Mouse (Mus musculus): ENCODE data around the gene Slc1a1. TPM values are rescaled to one million over a fixed set of nuclear protein-coding genes. Genes with fewer than 3 reads are reported as not detected.

Gene Slc1a1
- polyA plus RNA-seq, 1 experiment from 2014 or later: not detected

GRCm38 (mm10) chr19:28883126-28883525 is 48.3 kb downstream of the Slc1a1 start:
- 70% methylated on average over 1 of the region's 1 CpGs for WGBS (ENCODE audit: missing documents)

GRCm38 (mm10) chr19:28888496-28888895 is 53.6 kb downstream of the Slc1a1 start:
- WGBS (ENCODE audit: missing documents): 71% methylated on average over 1 of the region's 1 CpGs
- Histone ChIP-seq H3K4me3 (ENCODE audit: inconsistent target) (no peak overlapping the region), H3K27ac (no peak overlapping the region), H3K36me3 (ENCODE audit: inconsistent target) (no peaks in the 10 kb centered on the region), H3K79me2 (ENCODE audit: inconsistent target) (no peaks in the 10 kb centered on the region)

More at GRCm38 (mm10) chr19:28883126-28883525, 48.3 kb downstream of the Slc1a1 start:
- H3K4me3 ChIP-seq (ENCODE audit: inconsistent target): no peak overlapping the region
- H3K36me3 ChIP-seq (ENCODE audit: inconsistent target): no peaks in the 10 kb centered on the region
- H3K27ac ChIP-seq: no peak overlapping the region
- H3K79me2 ChIP-seq (ENCODE audit: inconsistent target): no peaks in the 10 kb centered on the region

- no peak overlapping the region for H3K27ac ChIP-seq
- H3K36me3 ChIP-seq (ENCODE audit: inconsistent target): no peaks in the 10 kb centered on the region
- H3K79me2 ChIP-seq (ENCODE audit: inconsistent target): no peaks in the 10 kb centered on the region
- H3K4me3 ChIP-seq (ENCODE audit: inconsistent target): no peak overlapping the region
- WGBS (ENCODE audit: missing documents): 85% methylated on average over 1 of the region's 3 CpGs
These were observed 54.4 kb downstream of the Slc1a1 start for GRCm38 (mm10) chr19:28889251-28889650.

- WGBS (ENCODE audit: missing documents): 89% methylated on average over 5 of the region's 5 CpGs
- Histone ChIP-seq H3K27ac (no peak overlapping the region), H3K4me3 (ENCODE audit: inconsistent target) (no peak overlapping the region), H3K36me3 (ENCODE audit: inconsistent target) (no peaks in the 10 kb centered on the region), H3K79me2 (ENCODE audit: inconsistent target) (no peaks in the 10 kb centered on the region)
These were observed 56.4 kb downstream of the Slc1a1 start for GRCm38 (mm10) chr19:28891238-28891637.

GRCm38 (mm10) chr19:28891864-28892263 is 57.0 kb downstream of the Slc1a1 start:
- no peak overlapping the region for H3K4me3 ChIP-seq (ENCODE audit: inconsistent target)
- H3K27ac ChIP-seq: no peak overlapping the region
- H3K36me3 ChIP-seq (ENCODE audit: inconsistent target): no peaks in the 10 kb centered on the region
- 91% methylated on average over 1 of the region's 1 CpGs for WGBS (ENCODE audit: missing documents)
- no peaks in the 10 kb centered on the region for H3K79me2 ChIP-seq (ENCODE audit: inconsistent target)

- no peaks in the 10 kb centered on the region for H3K79me2 ChIP-seq (ENCODE audit: inconsistent target)
- no peak overlapping the region for H3K27ac ChIP-seq
- H3K36me3 ChIP-seq (ENCODE audit: inconsistent target): no peaks in the 10 kb centered on the region
- no peak overlapping the region for H3K4me3 ChIP-seq (ENCODE audit: inconsistent target)
- 94% methylated on average over 1 of the region's 1 CpGs for WGBS (ENCODE audit: missing documents)
These were observed 61.8 kb downstream of the Slc1a1 start for GRCm38 (mm10) chr19:28896639-28897038.

- H3K4me3 ChIP-seq (ENCODE audit: inconsistent target): no peak overlapping the region
These were observed 62.6 kb downstream of the Slc1a1 start for GRCm38 (mm10) chr19:28897497-28897896.

GRCm38 (mm10) chr19:28900771-28901170 is 65.9 kb downstream of the Slc1a1 start:
- 94% methylated on average over 2 of the region's 2 CpGs for WGBS (ENCODE audit: missing documents)
- Histone ChIP-seq H3K27ac (no peak overlapping the region), H3K4me3 (ENCODE audit: inconsistent target) (no peak overlapping the region), H3K79me2 (ENCODE audit: inconsistent target) (no peaks in the 10 kb centered on the region), H3K36me3 (ENCODE audit: inconsistent target) (no peaks in the 10 kb centered on the region)

More at GRCm38 (mm10) chr19:28897497-28897896, 62.6 kb downstream of the Slc1a1 start:
- no peaks in the 10 kb centered on the region for H3K36me3 ChIP-seq (ENCODE audit: inconsistent target)
- no peak overlapping the region for H3K27ac ChIP-seq
- no peaks in the 10 kb centered on the region for H3K79me2 ChIP-seq (ENCODE audit: inconsistent target)
- WGBS (ENCODE audit: missing documents): 91% methylated on average over 9 of the region's 9 CpGs

- no peaks in the 10 kb centered on the region for H3K79me2 ChIP-seq (ENCODE audit: inconsistent target)
- WGBS (ENCODE audit: missing documents): 100% methylated on average over 2 of the region's 2 CpGs
- H3K36me3 ChIP-seq (ENCODE audit: inconsistent target): no peaks in the 10 kb centered on the region
- H3K4me3 ChIP-seq (ENCODE audit: inconsistent target): no peak overlapping the region
- H3K27ac ChIP-seq: no peak overlapping the region
These were observed 67.3 kb downstream of the Slc1a1 start for GRCm38 (mm10) chr19:28902111-28902510.

- WGBS (ENCODE audit: missing documents): 96% methylated on average over 4 of the region's 4 CpGs
These were observed 68.0 kb downstream of the Slc1a1 start for GRCm38 (mm10) chr19:28902806-28903205.

GRCm38 (mm10) chr19:28903536-28904119 is 68.8 kb downstream of the Slc1a1 start:
- Histone ChIP-seq H3K36me3 (ENCODE audit: inconsistent target) (no peaks in the 10 kb centered on the region), H3K79me2 (ENCODE audit: inconsistent target) (no peaks in the 10 kb centered on the region), H3K4me3 (ENCODE audit: inconsistent target) (no peak overlapping the region), H3K27ac (no peak overlapping the region)
- WGBS (ENCODE audit: missing documents): 88% methylated on average over 8 of the region's 8 CpGs

More at GRCm38 (mm10) chr19:28902806-28903205, 68.0 kb downstream of the Slc1a1 start:
- Histone ChIP-seq H3K79me2 (ENCODE audit: inconsistent target) (no peaks in the 10 kb centered on the region), H3K27ac (no peak overlapping the region), H3K4me3 (ENCODE audit: inconsistent target) (no peak overlapping the region), H3K36me3 (ENCODE audit: inconsistent target) (no peaks in the 10 kb centered on the region)

- no peaks in the 10 kb centered on the region for H3K36me3 ChIP-seq (ENCODE audit: inconsistent target)
- no peak overlapping the region for H3K27ac ChIP-seq
- H3K79me2 ChIP-seq (ENCODE audit: inconsistent target): no peaks in the 10 kb centered on the region
- no peak overlapping the region for H3K4me3 ChIP-seq (ENCODE audit: inconsistent target)
- 98% methylated on average over 4 of the region's 4 CpGs for WGBS (ENCODE audit: missing documents)
These were observed 73.3 kb downstream of the Slc1a1 start for GRCm38 (mm10) chr19:28908186-28908585.

- Histone ChIP-seq H3K27ac (no peak overlapping the region), H3K4me3 (ENCODE audit: inconsistent target) (no peak overlapping the region), H3K79me2 (ENCODE audit: inconsistent target) (no peaks in the 10 kb centered on the region), H3K36me3 (ENCODE audit: inconsistent target) (no peaks in the 10 kb centered on the region)
- 90% methylated on average over 9 of the region's 9 CpGs for WGBS (ENCODE audit: missing documents)
These were observed 73.8 kb downstream of the Slc1a1 start for GRCm38 (mm10) chr19:28908693-28909092.

GRCm38 (mm10) chr19:28914598-28914997 is 79.7 kb downstream of the Slc1a1 start:
- Histone ChIP-seq H3K36me3 (ENCODE audit: inconsistent target) (no peaks in the 10 kb centered on the region), H3K27ac (no peak overlapping the region), H3K4me3 (ENCODE audit: inconsistent target) (no peak overlapping the region), H3K79me2 (ENCODE audit: inconsistent target) (no peaks in the 10 kb centered on the region)
- WGBS (ENCODE audit: missing documents): 7% methylated on average over 6 of the region's 6 CpGs

GRCm38 (mm10) chr19:28915602-28916250 is 80.9 kb downstream of the Slc1a1 start:
- no peak overlapping the region for H3K4me3 ChIP-seq (ENCODE audit: inconsistent target)
- no peaks in the 10 kb centered on the region for H3K79me2 ChIP-seq (ENCODE audit: inconsistent target)
- no peak overlapping the region for H3K27ac ChIP-seq
- no peaks in the 10 kb centered on the region for H3K36me3 ChIP-seq (ENCODE audit: inconsistent target)
- 93% methylated on average over 2 of the region's 2 CpGs for WGBS (ENCODE audit: missing documents)
